Mouse (Mus musculus): ENCODE measurements around the gene Tmem108. TPM values are rescaled to one million over a fixed set of nuclear protein-coding genes. Genes with fewer than 3 reads are reported as not detected.

Gene Tmem108
- polyA plus RNA-seq, 1 experiment from 2014 or later, result 18.4 TPM

- Histone ChIP-seq H3K9me3 (no peaks in the 10 kb centered on the region), H3K4me3 (no peak overlapping the region), H3K9ac (0 out of 2 replicates have a peak overlapping the region, but pooled peaks have one; percentile 15), H3K27me3 (peaks cover 15% of the 10 kb centered on the region; the same call in 1 of the 2 replicates), H3K4me2 (replicated peaks) (peak overlapping the region; percentile 28; the same call in 1 of the 2 replicates), H3K4me1 (peaks cover 13% of the 10 kb centered on the region), H3K27ac (no peak overlapping the region), H3K36me3 (no peaks in the 10 kb centered on the region)
- ATAC-seq (ENCODE audit: insufficient number of reproducible peaks, insufficient read depth, low FRiP score, low TSS enrichment), result no peak
- WGBS, result 82% methylated on average over 7 of the region's 7 CpGs
Observed at GRCm38 (mm10) chr9:103758246-103758645, 3.4 kb downstream of the Tmem108 start.

- H3K9ac ChIP-seq, result no peak overlapping the region
- H3K27me3 ChIP-seq, result no peaks in the 10 kb centered on the region
- no peak overlapping the region for H3K27ac ChIP-seq
- 93% methylated on average over 10 of the region's 10 CpGs for WGBS
- H3K36me3 ChIP-seq, result no peaks in the 10 kb centered on the region
- no peaks in the 10 kb centered on the region for H3K9me3 ChIP-seq
- no peak for ATAC-seq (ENCODE audit: insufficient number of reproducible peaks, insufficient read depth, low FRiP score, low TSS enrichment)
- peaks cover 24% of the 10 kb centered on the region for H3K4me1 ChIP-seq
- no peak overlapping the region for H3K4me3 ChIP-seq
- no peak overlapping the region for H3K4me2 ChIP-seq (replicated peaks)
Observed at GRCm38 (mm10) chr9:103752618-103753017, 9.0 kb downstream of the Tmem108 start.

GRCm38 (mm10) chr9:103751568-103751967 lies 10.1 kb downstream of the Tmem108 start:
- Histone ChIP-seq H3K4me2 (replicated peaks) (no peak overlapping the region), H3K27me3 (no peaks in the 10 kb centered on the region), H3K4me3 (no peak overlapping the region), H3K36me3 (no peaks in the 10 kb centered on the region), H3K9me3 (no peaks in the 10 kb centered on the region), H3K27ac (no peak overlapping the region), H3K9ac (no peak overlapping the region), H3K4me1 (peaks cover 24% of the 10 kb centered on the region)
- ATAC-seq (ENCODE audit: insufficient number of reproducible peaks, insufficient read depth, low FRiP score, low TSS enrichment), result 0 out of 2 replicates have a peak, but pooled peaks have one; percentile 47
- WGBS, result 29% methylated on average over 9 of the region's 9 CpGs

- WGBS, result 70% methylated on average over 9 of the region's 9 CpGs
- Histone ChIP-seq H3K4me3 (no peak overlapping the region), H3K27me3 (no peaks in the 10 kb centered on the region)
Observed at GRCm38 (mm10) chr9:103750491-103750890, 11.1 kb downstream of the Tmem108 start.

GRCm38 (mm10) chr9:103746598-103746997 lies 15.0 kb downstream of the Tmem108 start:
- Histone ChIP-seq H3K4me1 (peaks cover 30% of the 10 kb centered on the region), H3K9me3 (no peaks in the 10 kb centered on the region), H3K9ac (no peak overlapping the region), H3K27ac (no peak overlapping the region), H3K4me2 (replicated peaks) (no peak overlapping the region), H3K27me3 (no peaks in the 10 kb centered on the region), H3K36me3 (no peaks in the 10 kb centered on the region), H3K4me3 (no peak overlapping the region)
- no peak for ATAC-seq (ENCODE audit: insufficient number of reproducible peaks, insufficient read depth, low FRiP score, low TSS enrichment)
- 92% methylated on average over 5 of the region's 5 CpGs for WGBS

More at GRCm38 (mm10) chr9:103750491-103750890, 11.1 kb downstream of the Tmem108 start:
- no peak overlapping the region for H3K27ac ChIP-seq
- ATAC-seq (ENCODE audit: insufficient number of reproducible peaks, insufficient read depth, low FRiP score, low TSS enrichment), result no peak
- peaks cover 24% of the 10 kb centered on the region for H3K4me1 ChIP-seq
- H3K4me2 ChIP-seq (replicated peaks), result no peak overlapping the region
- no peak overlapping the region for H3K9ac ChIP-seq
- H3K9me3 ChIP-seq, result no peaks in the 10 kb centered on the region
- no peaks in the 10 kb centered on the region for H3K36me3 ChIP-seq

- Histone ChIP-seq H3K27ac (no peak overlapping the region), H3K4me3 (no peak overlapping the region), H3K4me2 (replicated peaks) (no peak overlapping the region), H3K36me3 (no peaks in the 10 kb centered on the region), H3K27me3 (no peaks in the 10 kb centered on the region), H3K9me3 (no peaks in the 10 kb centered on the region), H3K9ac (no peak overlapping the region), H3K4me1 (0 out of 2 replicates have a peak, but pooled peaks cover 9% of the 10 kb centered on the region)
- WGBS, result 69% methylated on average over 12 of the region's 12 CpGs
- no peak for ATAC-seq (ENCODE audit: insufficient number of reproducible peaks, insufficient read depth, low FRiP score, low TSS enrichment)
Observed at GRCm38 (mm10) chr9:103740145-103740544, 21.5 kb downstream of the Tmem108 start.

GRCm38 (mm10) chr9:103739062-103739461 lies 22.6 kb downstream of the Tmem108 start:
- Histone ChIP-seq H3K27me3 (no peaks in the 10 kb centered on the region), H3K9ac (no peak overlapping the region), H3K4me1 (0 out of 2 replicates have a peak, but pooled peaks cover 9% of the 10 kb centered on the region), H3K27ac (no peak overlapping the region), H3K36me3 (no peaks in the 10 kb centered on the region), H3K4me2 (replicated peaks) (no peak overlapping the region), H3K4me3 (no peak overlapping the region), H3K9me3 (no peaks in the 10 kb centered on the region)
- WGBS, result 90% methylated on average over 4 of the region's 4 CpGs
- no peak for ATAC-seq (ENCODE audit: insufficient number of reproducible peaks, insufficient read depth, low FRiP score, low TSS enrichment)

- no peak overlapping the region for H3K27ac ChIP-seq
- no peak overlapping the region for H3K4me2 ChIP-seq (replicated peaks)
- no peaks in the 10 kb centered on the region for H3K27me3 ChIP-seq
- no peaks in the 10 kb centered on the region for H3K9me3 ChIP-seq
- no peaks in the 10 kb centered on the region for H3K4me1 ChIP-seq
- H3K36me3 ChIP-seq, result no peaks in the 10 kb centered on the region
- no peak for ATAC-seq (ENCODE audit: insufficient number of reproducible peaks, insufficient read depth, low FRiP score, low TSS enrichment)
- WGBS, result 68% methylated on average over 2 of the region's 2 CpGs
- no peak overlapping the region for H3K9ac ChIP-seq
- H3K4me3 ChIP-seq, result no peak overlapping the region
Observed at GRCm38 (mm10) chr9:103729716-103730115, 31.9 kb downstream of the Tmem108 start.

- ATAC-seq (ENCODE audit: insufficient number of reproducible peaks, insufficient read depth, low FRiP score, low TSS enrichment), result no peak
- no peak overlapping the region for H3K27ac ChIP-seq
- no peak overlapping the region for H3K4me2 ChIP-seq (replicated peaks)
- no peaks in the 10 kb centered on the region for H3K36me3 ChIP-seq
- H3K9me3 ChIP-seq, result no peaks in the 10 kb centered on the region
- H3K4me1 ChIP-seq, result no peaks in the 10 kb centered on the region
- no peak overlapping the region for H3K9ac ChIP-seq
- 84% methylated on average over 16 of the region's 16 CpGs for WGBS
- no peak overlapping the region for H3K4me3 ChIP-seq
- no peaks in the 10 kb centered on the region for H3K27me3 ChIP-seq
Observed at GRCm38 (mm10) chr9:103726751-103727462, 34.7 kb downstream of the Tmem108 start.

GRCm38 (mm10) chr9:103725497-103725896 lies 36.1 kb downstream of the Tmem108 start:
- H3K9me3 ChIP-seq, result no peaks in the 10 kb centered on the region
- no peak overlapping the region for H3K4me2 ChIP-seq (replicated peaks)
- no peak for ATAC-seq (ENCODE audit: insufficient number of reproducible peaks, insufficient read depth, low FRiP score, low TSS enrichment)
- H3K27me3 ChIP-seq, result no peaks in the 10 kb centered on the region
- WGBS, result 87% methylated on average over 7 of the region's 7 CpGs
- no peak overlapping the region for H3K27ac ChIP-seq
- no peaks in the 10 kb centered on the region for H3K36me3 ChIP-seq
- no peaks in the 10 kb centered on the region for H3K4me1 ChIP-seq
- no peak overlapping the region for H3K4me3 ChIP-seq
- H3K9ac ChIP-seq, result no peak overlapping the region

GRCm38 (mm10) chr9:103721486-103721885 lies 40.2 kb downstream of the Tmem108 start:
- Histone ChIP-seq H3K9me3 (no peaks in the 10 kb centered on the region), H3K27me3 (no peaks in the 10 kb centered on the region), H3K4me2 (replicated peaks) (no peak overlapping the region), H3K9ac (no peak overlapping the region), H3K4me1 (peaks cover 5% of the 10 kb centered on the region; the same call in 1 of the 2 replicates), H3K27ac (no peak overlapping the region), H3K36me3 (no peaks in the 10 kb centered on the region), H3K4me3 (no peak overlapping the region)
- no peak for ATAC-seq (ENCODE audit: insufficient number of reproducible peaks, insufficient read depth, low FRiP score, low TSS enrichment)
- WGBS, result 86% methylated on average over 3 of the region's 3 CpGs

GRCm38 (mm10) chr9:103721081-103721480 lies 40.6 kb downstream of the Tmem108 start:
- Histone ChIP-seq H3K4me1 (peaks cover 5% of the 10 kb centered on the region; the same call in 1 of the 2 replicates), H3K27me3 (no peaks in the 10 kb centered on the region), H3K9ac (no peak overlapping the region), H3K27ac (no peak overlapping the region), H3K36me3 (no peaks in the 10 kb centered on the region), H3K4me3 (no peak overlapping the region), H3K4me2 (replicated peaks) (no peak overlapping the region), H3K9me3 (no peaks in the 10 kb centered on the region)
- ATAC-seq (ENCODE audit: insufficient number of reproducible peaks, insufficient read depth, low FRiP score, low TSS enrichment), result no peak
- WGBS, result 86% methylated on average over 8 of the region's 8 CpGs
